Mouse (Mus musculus): ENCODE data around the gene Reln.

DNA sequence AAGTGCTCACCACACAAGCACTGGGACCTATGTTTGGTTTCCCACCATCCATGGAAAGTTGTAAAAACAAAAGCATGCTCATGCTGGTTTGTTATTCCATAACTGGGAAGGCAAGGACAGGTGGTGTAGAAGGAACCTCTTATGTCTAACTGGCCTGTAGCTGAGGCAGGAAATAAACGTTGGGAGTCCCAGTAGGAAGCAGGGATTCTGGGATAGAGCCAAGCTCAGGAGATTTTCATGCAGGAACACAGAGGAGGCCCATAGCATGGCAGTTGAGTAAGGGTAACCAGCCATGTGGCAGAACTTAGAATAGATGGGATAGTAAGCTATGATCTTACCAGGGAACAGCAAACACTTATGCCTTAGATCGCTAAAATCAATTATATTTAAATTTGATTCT, 120.6 kb downstream of the Reln start:
- TF ChIP-seq CTCF (IDR thresholded peaks at IDR 0.05; ENCODE audit: low read depth, low read length) (no peak), POLR2A (IDR thresholded peaks at IDR 0.05; ENCODE audit: insufficient read depth, low read length) (no peak)

All from ES-Bruce4 (cell line).